Mouse (Mus musculus): ENCODE measurements at regions not wholly inside any gene's neighbourhood (a gene's known extent, or its start where the extent isn't known, plus 50 kb on each side); places are given as distances from the start of the nearest gene placed in this dataset.

GRCm38 (mm10) chr14:46221897-46222669 lies 157.1 kb upstream of the Gm15217 start:
- Histone ChIP-seq H3K27ac (replicated peaks) (no peak overlapping the region), H3K27me3 (no peaks in the 10 kb centered on the region), H3K36me3 (no peaks in the 10 kb centered on the region), H3K4me2 (replicated peaks) (no peak overlapping the region), H3K4me3 (no peak overlapping the region), H3K9ac (replicated peaks) (no peak overlapping the region), H3K9me3 (no peaks in the 10 kb centered on the region), H3K4me1 (peaks cover 5% of the 10 kb centered on the region)
- WGBS = 86% methylated on average over 4 of the region's 4 CpGs
- no peak for ATAC-seq (replicated peaks)

GRCm38 (mm10) chr14:46223008-46223407 lies 156.2 kb upstream of the Gm15217 start:
- no peak overlapping the region for H3K4me3 ChIP-seq
- H3K36me3 ChIP-seq = no peaks in the 10 kb centered on the region
- ATAC-seq (replicated peaks) = no peak
- H3K9ac ChIP-seq (replicated peaks) = no peak overlapping the region
- 56% methylated on average over 6 of the region's 6 CpGs for WGBS
- no peak overlapping the region for H3K4me2 ChIP-seq (replicated peaks)
- no peaks in the 10 kb centered on the region for H3K27me3 ChIP-seq
- H3K27ac ChIP-seq (replicated peaks) = no peak overlapping the region
- H3K9me3 ChIP-seq = no peaks in the 10 kb centered on the region
- peaks cover 5% of the 10 kb centered on the region for H3K4me1 ChIP-seq

- H3K9me3 ChIP-seq = no peaks in the 10 kb centered on the region
- peaks cover 5% of the 10 kb centered on the region for H3K4me1 ChIP-seq
- H3K4me2 ChIP-seq (replicated peaks) = no peak overlapping the region
- no peaks in the 10 kb centered on the region for H3K27me3 ChIP-seq
- no peak overlapping the region for H3K27ac ChIP-seq (replicated peaks)
- H3K36me3 ChIP-seq = no peaks in the 10 kb centered on the region
- no peak for ATAC-seq (replicated peaks)
- no peak overlapping the region for H3K9ac ChIP-seq (replicated peaks)
- 80% methylated on average over 4 of the region's 4 CpGs for WGBS
- H3K4me3 ChIP-seq = no peak overlapping the region
Observed at GRCm38 (mm10) chr14:46224421-46224950, 154.7 kb upstream of the Gm15217 start.

GRCm38 (mm10) chr14:46225851-46226608 lies 153.2 kb upstream of the Gm15217 start:
- no peaks in the 10 kb centered on the region for H3K36me3 ChIP-seq
- H3K9me3 ChIP-seq = no peaks in the 10 kb centered on the region
- WGBS = 16% methylated on average over 6 of the region's 6 CpGs
- no peaks in the 10 kb centered on the region for H3K27me3 ChIP-seq
- peaks cover 5% of the 10 kb centered on the region for H3K4me1 ChIP-seq
- no peak overlapping the region for H3K4me3 ChIP-seq
- H3K4me2 ChIP-seq (replicated peaks) = no peak overlapping the region
- H3K9ac ChIP-seq (replicated peaks) = no peak overlapping the region
- no peak overlapping the region for H3K27ac ChIP-seq (replicated peaks)
- peak; percentile 84 for ATAC-seq (replicated peaks)

GRCm38 (mm10) chr14:46234040-46234439 lies 145.2 kb upstream of the Gm15217 start:
- no peak for ATAC-seq (replicated peaks)
- WGBS = 79% methylated on average over 3 of the region's 3 CpGs
- Histone ChIP-seq H3K4me2 (replicated peaks) (no peak overlapping the region), H3K9me3 (no peaks in the 10 kb centered on the region), H3K9ac (replicated peaks) (no peak overlapping the region), H3K4me1 (no peaks in the 10 kb centered on the region), H3K4me3 (no peak overlapping the region), H3K27ac (replicated peaks) (no peak overlapping the region), H3K36me3 (no peaks in the 10 kb centered on the region), H3K27me3 (no peaks in the 10 kb centered on the region)

GRCm38 (mm10) chr14:46234835-46235234 lies 144.4 kb upstream of the Gm15217 start:
- Histone ChIP-seq H3K4me3 (no peak overlapping the region), H3K4me2 (replicated peaks) (no peak overlapping the region), H3K27ac (replicated peaks) (no peak overlapping the region), H3K9me3 (no peaks in the 10 kb centered on the region), H3K27me3 (no peaks in the 10 kb centered on the region), H3K36me3 (no peaks in the 10 kb centered on the region), H3K4me1 (no peaks in the 10 kb centered on the region), H3K9ac (replicated peaks) (no peak overlapping the region)
- 95% methylated on average over 8 of the region's 8 CpGs for WGBS
- ATAC-seq (replicated peaks) = no peak

GRCm38 (mm10) chr14:46240046-46240800 lies 139.0 kb upstream of the Gm15217 start:
- no peaks in the 10 kb centered on the region for H3K27me3 ChIP-seq
- no peaks in the 10 kb centered on the region for H3K36me3 ChIP-seq
- H3K9ac ChIP-seq (replicated peaks) = no peak overlapping the region
- H3K4me1 ChIP-seq = no peaks in the 10 kb centered on the region
- H3K4me3 ChIP-seq = no peak overlapping the region
- ATAC-seq (replicated peaks) = 0 out of 2 replicates have a peak, but pooled peaks have one; percentile 35
- no peaks in the 10 kb centered on the region for H3K9me3 ChIP-seq
- WGBS = 84% methylated on average over 15 of the region's 15 CpGs
- H3K4me2 ChIP-seq (replicated peaks) = no peak overlapping the region
- H3K27ac ChIP-seq (replicated peaks) = no peak overlapping the region

- H3K4me1 ChIP-seq = no peaks in the 10 kb centered on the region
- 77% methylated on average over 2 of the region's 2 CpGs for WGBS
- H3K36me3 ChIP-seq = no peaks in the 10 kb centered on the region
- no peaks in the 10 kb centered on the region for H3K27me3 ChIP-seq
- no peak overlapping the region for H3K9ac ChIP-seq (replicated peaks)
- H3K9me3 ChIP-seq = no peaks in the 10 kb centered on the region
- no peak overlapping the region for H3K4me3 ChIP-seq
- no peak overlapping the region; the same call in 1 of the 2 replicates for H3K27ac ChIP-seq (replicated peaks)
- peak; percentile 48; the same call in 1 of the 2 replicates for ATAC-seq (replicated peaks)
- H3K4me2 ChIP-seq (replicated peaks) = no peak overlapping the region
Observed at GRCm38 (mm10) chr14:46240896-46241295, 138.3 kb upstream of the Gm15217 start.

- Histone ChIP-seq H3K9ac (replicated peaks) (no peak overlapping the region), H3K4me1 (no peaks in the 10 kb centered on the region), H3K4me2 (replicated peaks) (no peak overlapping the region), H3K9me3 (no peaks in the 10 kb centered on the region), H3K27me3 (no peaks in the 10 kb centered on the region), H3K36me3 (no peaks in the 10 kb centered on the region), H3K27ac (replicated peaks) (no peak overlapping the region), H3K4me3 (no peak overlapping the region)
- WGBS = 70% methylated on average over 16 of the region's 16 CpGs
- ATAC-seq (replicated peaks) = no peak
Observed at GRCm38 (mm10) chr14:46247491-46248484, 131.4 kb upstream of the Gm15217 start.

GRCm38 (mm10) chr14:46249141-46249540 lies 130.1 kb upstream of the Gm15217 start:
- Histone ChIP-seq H3K4me1 (no peaks in the 10 kb centered on the region), H3K4me2 (replicated peaks) (no peak overlapping the region)
- 80% methylated on average over 3 of the region's 3 CpGs for WGBS

GRCm38 (mm10) chr14:46255261-46255660 lies 124.0 kb upstream of the Gm15217 start:
- no peak for ATAC-seq (replicated peaks)
- Histone ChIP-seq H3K36me3 (no peaks in the 10 kb centered on the region), H3K4me3 (no peak overlapping the region), H3K4me1 (no peaks in the 10 kb centered on the region), H3K9ac (replicated peaks) (no peak overlapping the region), H3K4me2 (replicated peaks) (no peak overlapping the region), H3K27ac (replicated peaks) (no peak overlapping the region), H3K9me3 (no peaks in the 10 kb centered on the region), H3K27me3 (no peaks in the 10 kb centered on the region)
- WGBS = 72% methylated on average over 3 of the region's 3 CpGs

More at GRCm38 (mm10) chr14:46249141-46249540, 130.1 kb upstream of the Gm15217 start:
- H3K9me3 ChIP-seq = no peaks in the 10 kb centered on the region
- H3K27ac ChIP-seq (replicated peaks) = no peak overlapping the region
- no peak overlapping the region for H3K4me3 ChIP-seq
- H3K36me3 ChIP-seq = no peaks in the 10 kb centered on the region
- ATAC-seq (replicated peaks) = no peak
- no peak overlapping the region for H3K9ac ChIP-seq (replicated peaks)
- H3K27me3 ChIP-seq = no peaks in the 10 kb centered on the region
